Mouse (Mus musculus): ENCODE measurements around the gene Gli2. TPM values are rescaled to one million over a fixed set of nuclear protein-coding genes. Genes with fewer than 3 reads are reported as not detected.

Gli2 gene
- polyA plus RNA-seq, 1 experiment from 2014 or later: 4.1 TPM

GRCm38 (mm10) chr1:118994482-118995105 is 58.8 kb downstream of the Gli2 start:
- no peaks in the 10 kb centered on the region for H3K9me3 ChIP-seq (replicated peaks; ENCODE audit: control insufficient read depth, low read length)
- no peak overlapping the region for H3K4me2 ChIP-seq
- H3K4me1 ChIP-seq (ENCODE audit: control insufficient read depth, insufficient read depth, low read length): no peaks in the 10 kb centered on the region
- H3K27me3 ChIP-seq (ENCODE audit: control insufficient read depth, insufficient read depth, low read length): no peaks in the 10 kb centered on the region
- H3K4me3 ChIP-seq (ENCODE audit: low read depth, low read length): no peak overlapping the region
- no peak overlapping the region for H3K9ac ChIP-seq (ENCODE audit: low read depth, low read length)
- H3K27ac ChIP-seq (ENCODE audit: low read depth, low read length): no peak overlapping the region
- WGBS (ENCODE audit: insufficient replicate concordance): 88% methylated on average over 8 of the region's 8 CpGs
- H3K36me3 ChIP-seq (ENCODE audit: control insufficient read depth, insufficient read depth, low read length): no peaks in the 10 kb centered on the region
- no peak for ATAC-seq (replicated peaks; ENCODE audit: insufficient number of reproducible peaks, low FRiP score, low TSS enrichment)

- no peak overlapping the region for H3K9ac ChIP-seq (ENCODE audit: low read depth, low read length)
- H3K4me3 ChIP-seq (ENCODE audit: low read depth, low read length): no peak overlapping the region
- H3K4me2 ChIP-seq: no peak overlapping the region
- H3K4me1 ChIP-seq (ENCODE audit: control insufficient read depth, insufficient read depth, low read length): no peaks in the 10 kb centered on the region
- no peak overlapping the region for H3K27ac ChIP-seq (ENCODE audit: low read depth, low read length)
- H3K36me3 ChIP-seq (ENCODE audit: control insufficient read depth, insufficient read depth, low read length): no peaks in the 10 kb centered on the region
- no peaks in the 10 kb centered on the region for H3K27me3 ChIP-seq (ENCODE audit: control insufficient read depth, insufficient read depth, low read length)
- 68% methylated on average over 5 of the region's 5 CpGs for WGBS (ENCODE audit: insufficient replicate concordance)
- H3K9me3 ChIP-seq (replicated peaks; ENCODE audit: control insufficient read depth, low read length): no peaks in the 10 kb centered on the region
- no peak for ATAC-seq (replicated peaks; ENCODE audit: insufficient number of reproducible peaks, low FRiP score, low TSS enrichment)
Observed at GRCm38 (mm10) chr1:118993775-118994174, 59.6 kb downstream of the Gli2 start.

DNA sequence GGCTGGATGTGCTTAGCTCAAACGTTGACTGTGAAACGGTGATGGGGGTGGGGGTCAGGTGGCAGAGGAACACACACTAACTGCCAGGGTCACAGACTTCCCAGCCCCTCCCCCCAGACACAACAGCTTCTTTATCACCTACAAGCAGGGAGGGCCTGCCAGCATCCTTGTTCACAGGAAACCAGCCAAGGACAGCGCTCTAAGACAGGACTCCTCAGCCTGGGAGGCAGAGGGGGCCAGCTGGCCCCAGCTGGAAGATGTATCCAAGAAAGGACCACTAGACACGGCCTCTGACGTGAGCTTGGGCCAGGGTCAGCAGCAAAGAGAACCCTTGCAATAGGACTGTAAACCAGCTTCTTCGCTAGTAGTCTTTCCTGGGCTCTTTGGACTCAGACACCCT is 65.1 kb downstream of the Gli2 start:
- H3K4me2 ChIP-seq: no peak overlapping the region

GRCm38 (mm10) chr1:118987538-118987937 is 65.9 kb downstream of the Gli2 start:
- WGBS (ENCODE audit: insufficient replicate concordance): 90% methylated on average over 11 of the region's 11 CpGs
- no peak overlapping the region for H3K4me2 ChIP-seq
- no peaks in the 10 kb centered on the region for H3K27me3 ChIP-seq (ENCODE audit: control insufficient read depth, insufficient read depth, low read length)
- H3K36me3 ChIP-seq (ENCODE audit: control insufficient read depth, insufficient read depth, low read length): no peaks in the 10 kb centered on the region
- no peak overlapping the region for H3K4me3 ChIP-seq (ENCODE audit: low read depth, low read length)
- no peak overlapping the region for H3K27ac ChIP-seq (ENCODE audit: low read depth, low read length)
- H3K9me3 ChIP-seq (replicated peaks; ENCODE audit: control insufficient read depth, low read length): no peaks in the 10 kb centered on the region
- ATAC-seq (replicated peaks; ENCODE audit: insufficient number of reproducible peaks, low FRiP score, low TSS enrichment): no peak
- peaks cover 17% of the 10 kb centered on the region for H3K4me1 ChIP-seq (ENCODE audit: control insufficient read depth, insufficient read depth, low read length)
- no peak overlapping the region for H3K9ac ChIP-seq (ENCODE audit: low read depth, low read length)

More for the DNA sequence above, 65.1 kb downstream of the Gli2 start:
- no peak overlapping the region for H3K27ac ChIP-seq (ENCODE audit: low read depth, low read length)
- no peaks in the 10 kb centered on the region for H3K9me3 ChIP-seq (replicated peaks; ENCODE audit: control insufficient read depth, low read length)
- H3K27me3 ChIP-seq (ENCODE audit: control insufficient read depth, insufficient read depth, low read length): no peaks in the 10 kb centered on the region
- H3K9ac ChIP-seq (ENCODE audit: low read depth, low read length): no peak overlapping the region
- 60% methylated on average over 6 of the region's 6 CpGs for WGBS (ENCODE audit: insufficient replicate concordance)
- no peaks in the 10 kb centered on the region for H3K36me3 ChIP-seq (ENCODE audit: control insufficient read depth, insufficient read depth, low read length)
- ATAC-seq (replicated peaks; ENCODE audit: insufficient number of reproducible peaks, low FRiP score, low TSS enrichment): no peak
- peaks cover 9% of the 10 kb centered on the region for H3K4me1 ChIP-seq (ENCODE audit: control insufficient read depth, insufficient read depth, low read length)
- H3K4me3 ChIP-seq (ENCODE audit: low read depth, low read length): no peak overlapping the region

GRCm38 (mm10) chr1:118983389-118983788 is 70.0 kb downstream of the Gli2 start:
- H3K4me2 ChIP-seq: no peak overlapping the region; the same call in 1 of the 2 replicates
- H3K9me3 ChIP-seq (replicated peaks; ENCODE audit: control insufficient read depth, low read length): no peaks in the 10 kb centered on the region
- peak overlapping the region; percentile 34; the same call in 1 of the 2 replicates for H3K9ac ChIP-seq (ENCODE audit: low read depth, low read length)
- no peaks in the 10 kb centered on the region for H3K27me3 ChIP-seq (ENCODE audit: control insufficient read depth, insufficient read depth, low read length)
- H3K27ac ChIP-seq (ENCODE audit: low read depth, low read length): peak overlapping the region; percentile 62
- ATAC-seq (replicated peaks; ENCODE audit: insufficient number of reproducible peaks, low FRiP score, low TSS enrichment): no peak
- no peak overlapping the region for H3K4me3 ChIP-seq (ENCODE audit: low read depth, low read length)
- no peaks in the 10 kb centered on the region for H3K36me3 ChIP-seq (ENCODE audit: control insufficient read depth, insufficient read depth, low read length)
- 27% methylated on average over 2 of the region's 2 CpGs for WGBS (ENCODE audit: insufficient replicate concordance)
- H3K4me1 ChIP-seq (ENCODE audit: control insufficient read depth, insufficient read depth, low read length): peaks cover 34% of the 10 kb centered on the region

DNA sequence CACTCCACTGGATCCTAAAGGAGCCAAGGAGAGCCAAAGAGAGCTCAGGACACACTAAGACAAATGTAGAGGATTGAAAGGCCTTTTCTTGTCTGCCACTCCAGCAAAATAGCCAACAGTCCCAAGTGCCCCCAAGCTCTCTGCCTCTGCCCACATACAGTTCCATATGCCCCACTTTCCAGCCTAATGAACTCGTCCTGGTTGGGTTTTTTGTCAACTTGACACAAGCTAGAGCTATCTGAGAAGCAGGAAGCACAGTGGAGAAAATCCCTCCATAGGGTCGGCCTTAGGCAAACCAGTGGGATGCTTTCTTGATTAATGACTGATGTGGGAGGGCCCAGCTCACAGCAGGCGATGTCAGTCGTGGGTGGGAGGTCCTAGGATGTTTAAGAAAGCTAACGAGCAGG is 70.6 kb downstream of the Gli2 start:
- Histone ChIP-seq H3K9me3 (replicated peaks; ENCODE audit: control insufficient read depth, low read length) (no peaks in the 10 kb centered on the region), H3K9ac (ENCODE audit: low read depth, low read length) (peak overlapping the region; percentile 34; the same call in 1 of the 2 replicates), H3K36me3 (ENCODE audit: control insufficient read depth, insufficient read depth, low read length) (no peaks in the 10 kb centered on the region), H3K4me1 (ENCODE audit: control insufficient read depth, insufficient read depth, low read length) (peaks cover 34% of the 10 kb centered on the region), H3K4me2 (peak overlapping the region; percentile 22; the same call in 1 of the 2 replicates), H3K27me3 (ENCODE audit: control insufficient read depth, insufficient read depth, low read length) (no peaks in the 10 kb centered on the region), H3K4me3 (ENCODE audit: low read depth, low read length) (no peak overlapping the region), H3K27ac (ENCODE audit: low read depth, low read length) (peak overlapping the region; percentile 62)
- 11% methylated on average over 5 of the region's 5 CpGs for WGBS (ENCODE audit: insufficient replicate concordance)
- ATAC-seq (replicated peaks; ENCODE audit: insufficient number of reproducible peaks, low FRiP score, low TSS enrichment): no peak; the same call in 1 of the 2 replicates

GRCm38 (mm10) chr1:118981943-118982804 is 71.2 kb downstream of the Gli2 start:
- Histone ChIP-seq H3K4me1 (ENCODE audit: control insufficient read depth, insufficient read depth, low read length) (peaks cover 34% of the 10 kb centered on the region), H3K27ac (ENCODE audit: low read depth, low read length) (peak overlapping the region; percentile 62), H3K27me3 (ENCODE audit: control insufficient read depth, insufficient read depth, low read length) (no peaks in the 10 kb centered on the region), H3K4me2 (peak overlapping the region; percentile 38), H3K9me3 (replicated peaks; ENCODE audit: control insufficient read depth, low read length) (no peaks in the 10 kb centered on the region), H3K9ac (ENCODE audit: low read depth, low read length) (0 out of 2 replicates have a peak overlapping the region, but pooled peaks have one; percentile 5), H3K36me3 (ENCODE audit: control insufficient read depth, insufficient read depth, low read length) (no peaks in the 10 kb centered on the region), H3K4me3 (ENCODE audit: low read depth, low read length) (no peak overlapping the region)
- ATAC-seq (replicated peaks; ENCODE audit: insufficient number of reproducible peaks, low FRiP score, low TSS enrichment): peak; percentile 80; the same call in 1 of the 2 replicates
- 29% methylated on average over 16 of the region's 16 CpGs for WGBS (ENCODE audit: insufficient replicate concordance)

DNA sequence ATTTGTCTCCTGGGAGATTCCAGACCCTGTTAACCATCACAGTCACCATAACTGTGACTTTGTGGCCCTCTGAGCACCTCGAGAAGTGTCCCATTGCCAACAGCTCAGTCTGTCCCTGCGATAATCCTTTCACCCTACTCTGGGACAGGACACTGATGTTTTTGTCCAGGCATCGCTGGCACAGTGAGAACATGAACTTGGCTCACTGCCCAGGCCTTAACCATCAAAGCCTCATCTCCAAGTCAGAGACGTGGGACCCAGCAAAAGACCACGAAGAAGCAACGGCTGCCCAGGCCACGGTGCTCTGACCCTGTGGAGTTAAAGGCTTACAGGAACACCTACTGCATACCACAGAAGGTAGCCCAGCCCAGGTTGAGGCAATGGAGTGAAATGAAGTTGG is 72.8 kb downstream of the Gli2 start:
- no peak overlapping the region for H3K27ac ChIP-seq (ENCODE audit: low read depth, low read length)
- ATAC-seq (replicated peaks; ENCODE audit: insufficient number of reproducible peaks, low FRiP score, low TSS enrichment): no peak
- no peaks in the 10 kb centered on the region for H3K9me3 ChIP-seq (replicated peaks; ENCODE audit: control insufficient read depth, low read length)
- no peak overlapping the region for H3K4me2 ChIP-seq
- no peaks in the 10 kb centered on the region for H3K27me3 ChIP-seq (ENCODE audit: control insufficient read depth, insufficient read depth, low read length)
- 31% methylated on average over 7 of the region's 7 CpGs for WGBS (ENCODE audit: insufficient replicate concordance)
- H3K4me1 ChIP-seq (ENCODE audit: control insufficient read depth, insufficient read depth, low read length): peaks cover 38% of the 10 kb centered on the region
- H3K9ac ChIP-seq (ENCODE audit: low read depth, low read length): no peak overlapping the region
- H3K4me3 ChIP-seq (ENCODE audit: low read depth, low read length): no peak overlapping the region
- H3K36me3 ChIP-seq (ENCODE audit: control insufficient read depth, insufficient read depth, low read length): no peaks in the 10 kb centered on the region
